Mouse (Mus musculus): Measurements from ENCODE around the gene Arhgef3.
A peak's percentile ranks its signal among the peaks of the same experiment; 100 is the strongest.

The Arhgef3 gene

GRCm38 (mm10) chr14:27344250-27344990 is 229.7 kb downstream of the Arhgef3 start:
- DNase-seq (ENCODE audit: low read depth, low spot score): no peak

- no peak for DNase-seq (ENCODE audit: low read depth, low spot score)
Observed at GRCm38 (mm10) chr14:27345051-27345885, 230.6 kb downstream of the Arhgef3 start.

GRCm38 (mm10) chr14:27347224-27347623 is 232.5 kb downstream of the Arhgef3 start:
- no peak for DNase-seq (ENCODE audit: low read depth, low spot score)

GRCm38 (mm10) chr14:27347666-27348065 is 233.0 kb downstream of the Arhgef3 start:
- DNase-seq (ENCODE audit: low read depth, low spot score): no peak

GRCm38 (mm10) chr14:27348088-27348487 is 233.4 kb downstream of the Arhgef3 start:
- no peak for DNase-seq (ENCODE audit: low read depth, low spot score)

GRCm38 (mm10) chr14:27348656-27349055 is 234.0 kb downstream of the Arhgef3 start:
- DNase-seq (ENCODE audit: low read depth, low spot score): no peak

GRCm38 (mm10) chr14:27349120-27349519 is 234.4 kb downstream of the Arhgef3 start:
- no peak for DNase-seq (ENCODE audit: low read depth, low spot score)

- no peak for DNase-seq (ENCODE audit: low read depth, low spot score)
Observed at GRCm38 (mm10) chr14:27349828-27350729, 235.4 kb downstream of the Arhgef3 start.

- DNase-seq (ENCODE audit: low read depth, low spot score): peak; percentile 51
Observed at GRCm38 (mm10) chr14:27351051-27351475, 236.4 kb downstream of the Arhgef3 start.

- DNase-seq (ENCODE audit: low read depth, low spot score): peak; percentile 68
Observed at GRCm38 (mm10) chr14:27351476-27352079, 236.9 kb downstream of the Arhgef3 start.

GRCm38 (mm10) chr14:27352470-27352869 is 237.8 kb downstream of the Arhgef3 start:
- no peak for DNase-seq (ENCODE audit: low read depth, low spot score)

- no peak for DNase-seq (ENCODE audit: low read depth, low spot score)
Observed at GRCm38 (mm10) chr14:27355151-27355550, 240.5 kb downstream of the Arhgef3 start.

- no peak for DNase-seq (ENCODE audit: low read depth, low spot score)
Observed at GRCm38 (mm10) chr14:27355937-27356336, 241.2 kb downstream of the Arhgef3 start.

- DNase-seq (ENCODE audit: low read depth, low spot score): no peak
Observed at GRCm38 (mm10) chr14:27357139-27357538, 242.4 kb downstream of the Arhgef3 start.

GRCm38 (mm10) chr14:27358202-27358601 is 243.5 kb downstream of the Arhgef3 start:
- DNase-seq (ENCODE audit: low read depth, low spot score): no peak

GRCm38 (mm10) chr14:27360849-27361248 is 246.2 kb downstream of the Arhgef3 start:
- no peak for DNase-seq (ENCODE audit: low read depth, low spot score)

GRCm38 (mm10) chr14:27361514-27361913 is 246.8 kb downstream of the Arhgef3 start:
- no peak for DNase-seq (ENCODE audit: low read depth, low spot score)

- DNase-seq (ENCODE audit: low read depth, low spot score): no peak
Observed at GRCm38 (mm10) chr14:27364668-27365257, 250.1 kb downstream of the Arhgef3 start.

GRCm38 (mm10) chr14:27367117-27367711 is 252.5 kb downstream of the Arhgef3 start:
- DNase-seq (ENCODE audit: low read depth, low spot score): peak; percentile 43

GRCm38 (mm10) chr14:27368619-27369018 is 253.9 kb downstream of the Arhgef3 start:
- DNase-seq (ENCODE audit: low read depth, low spot score): peak; percentile 44
